Mouse (Mus musculus): ENCODE data around the gene Nckap5. TPM values are rescaled to one million over a fixed set of nuclear protein-coding genes. Genes with fewer than 3 reads are reported as not detected.
A peak's percentile ranks its signal among the peaks of the same experiment; 100 is the strongest.
"Not testable (repeated sequence)": the region's sequence is repeated elsewhere in the genome, so short reads cannot be mapped to it uniquely, and the experiment has no call there.

Gene Nckap5
- 10 to 100 TPM; 14.8 to 19.8 TPM for total RNA-seq (2021)
- long read RNA-seq, experiment 1, partial matches to known transcripts, result 2 of 58 reads
- long read RNA-seq, experiment 1, other reads (novel, unspliced or antisense), result 56 of 58 reads
- long read RNA-seq, experiment 2, full-length matches to known transcripts, result 1 of 159 reads
- long read RNA-seq, experiment 2, partial matches to known transcripts, result 1 of 159 reads
- long read RNA-seq, experiment 2, other reads (novel, unspliced or antisense), result 157 of 159 reads

- peak; percentile 70 to 84 for DNase-seq (ENCODE audit: low spot score in 2 of 2)
These were observed at the start of gene Nckap5 for GRCm38 (mm10) chr1:126830031-126830927. Gene Nckap5 (minus strand): TSS chr1:126830799.

DNA sequence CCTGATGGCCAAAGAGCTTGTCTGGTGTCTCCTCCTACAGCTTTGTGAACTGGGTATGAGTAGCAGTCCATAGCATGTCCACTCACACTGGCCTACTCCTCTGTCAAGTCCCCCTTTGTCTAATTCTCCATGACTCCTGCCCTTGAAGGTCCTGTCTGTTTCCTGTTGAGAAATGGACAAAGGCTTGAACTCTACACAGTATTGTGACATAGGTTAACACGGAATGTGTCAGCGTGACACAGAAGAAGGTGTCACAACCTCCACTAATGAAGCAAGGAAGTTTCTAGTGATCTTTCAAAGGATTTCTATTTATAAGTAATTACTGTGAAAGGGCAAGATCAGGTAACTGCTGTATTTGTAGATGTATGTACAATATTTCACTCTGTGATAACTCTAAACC lies 46.9 kb upstream of the Nckap5 start:
- no peak for DNase-seq (ENCODE audit: low spot score in 2 of 2)

GRCm38 (mm10) chr1:126868372-126868771 lies 37.8 kb upstream of the Nckap5 start:
- DNase-seq (ENCODE audit: low spot score in 2 of 2), result no peak

DNA sequence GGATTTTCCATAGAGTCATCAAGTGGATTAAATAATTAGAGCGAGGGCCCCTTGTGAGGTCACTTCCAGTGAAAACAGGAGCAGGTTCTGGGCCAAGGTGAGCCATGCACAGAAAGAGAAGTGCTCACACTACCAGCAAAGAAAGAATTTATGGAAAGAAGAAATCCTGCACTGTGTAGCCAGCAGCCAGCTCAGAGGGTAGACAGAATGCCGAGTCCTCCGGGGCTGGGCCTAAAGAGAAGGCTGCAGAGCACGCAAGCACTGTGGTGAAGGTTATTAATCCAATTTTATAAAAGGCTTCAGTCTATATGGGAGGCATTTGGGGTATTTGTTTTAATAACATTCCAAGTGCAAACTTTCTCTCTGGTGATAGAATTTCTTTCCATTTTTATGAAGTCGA lies 37.3 kb upstream of the Nckap5 start:
- no peak for DNase-seq (ENCODE audit: low spot score in 2 of 2)

- DNase-seq (ENCODE audit: low spot score in 2 of 2), result peak; percentile 39 to 75
These were observed 35.0 kb upstream of the Nckap5 start for GRCm38 (mm10) chr1:126865591-126866086.

GRCm38 (mm10) chr1:126861816-126862215 lies 31.2 kb upstream of the Nckap5 start:
- no peak for DNase-seq (ENCODE audit: low spot score in 2 of 2)

- DNase-seq (ENCODE audit: low spot score in 2 of 2), result no peak
These were observed 29.9 kb upstream of the Nckap5 start for GRCm38 (mm10) chr1:126860537-126860936.

DNA sequence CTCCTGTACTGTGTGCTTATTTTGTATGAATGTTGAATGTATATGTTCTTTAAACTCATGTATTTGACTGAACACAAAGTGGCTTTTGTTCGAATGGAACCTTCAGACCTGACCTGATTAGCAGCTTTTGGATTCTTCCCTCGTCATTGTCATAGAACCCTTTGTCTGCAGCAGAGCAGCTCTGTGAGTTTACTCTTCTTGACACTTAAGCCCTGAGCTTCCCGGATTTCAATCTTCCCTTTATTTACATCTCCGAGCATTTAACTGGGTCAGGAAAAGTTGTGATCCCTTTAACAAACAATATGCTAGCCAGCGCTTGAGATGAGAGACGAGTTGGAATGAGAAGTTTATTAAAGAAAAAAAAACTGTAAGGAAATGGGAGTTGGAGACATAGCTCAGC lies 18.9 kb upstream of the Nckap5 start:
- DNase-seq (ENCODE audit: low spot score in 2 of 2), result no peak

GRCm38 (mm10) chr1:126846317-126846716 lies 15.7 kb upstream of the Nckap5 start:
- DNase-seq (ENCODE audit: low spot score in 2 of 2), result no peak

DNA sequence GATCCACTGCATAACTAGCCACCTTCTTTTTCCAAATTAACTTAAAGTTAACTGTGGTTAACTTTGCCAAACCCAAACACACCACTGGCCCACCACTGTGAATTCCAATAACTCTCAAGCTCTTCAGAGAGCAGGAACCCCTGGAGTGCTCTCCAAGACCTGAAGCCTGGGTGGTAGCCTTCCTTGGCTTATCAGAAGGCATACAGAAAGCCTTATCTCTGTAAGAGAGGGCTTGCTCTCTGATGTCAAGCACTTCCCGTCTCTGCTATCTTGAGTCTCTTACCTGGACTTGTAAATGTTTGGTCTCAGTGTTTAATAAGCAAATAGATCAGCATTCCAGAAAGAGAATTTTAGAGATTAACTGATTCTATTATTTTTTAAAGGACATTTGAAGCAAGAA lies 2.3 kb upstream of the Nckap5 start:
- no peak for DNase-seq (ENCODE audit: low spot score in 2 of 2)

- DNase-seq (ENCODE audit: low spot score in 2 of 2), result no peak
These were observed 1.6 kb downstream of the Nckap5 start for GRCm38 (mm10) chr1:126829031-126829430.

DNA sequence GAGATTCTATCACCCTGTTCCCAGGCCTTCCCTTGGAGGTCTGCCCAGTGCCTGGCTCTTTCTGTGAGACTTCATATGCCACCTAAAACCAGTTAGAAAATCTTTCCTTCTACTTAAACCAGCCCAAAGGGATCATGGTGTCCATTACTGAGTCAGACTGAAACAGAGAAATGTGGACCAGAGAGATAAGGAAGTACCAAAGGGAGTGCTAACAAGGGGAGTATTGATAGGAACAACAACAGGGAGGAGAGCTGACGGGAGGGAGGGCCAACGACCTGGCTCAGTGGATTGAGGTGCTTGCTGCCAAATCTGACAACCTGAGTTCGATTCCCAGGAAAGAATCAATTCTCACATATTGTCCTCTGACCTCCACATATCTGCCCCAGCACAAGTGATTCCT lies 5.8 kb downstream of the Nckap5 start:
- DNase-seq (ENCODE audit: low spot score in 2 of 2), result no peak

DNA sequence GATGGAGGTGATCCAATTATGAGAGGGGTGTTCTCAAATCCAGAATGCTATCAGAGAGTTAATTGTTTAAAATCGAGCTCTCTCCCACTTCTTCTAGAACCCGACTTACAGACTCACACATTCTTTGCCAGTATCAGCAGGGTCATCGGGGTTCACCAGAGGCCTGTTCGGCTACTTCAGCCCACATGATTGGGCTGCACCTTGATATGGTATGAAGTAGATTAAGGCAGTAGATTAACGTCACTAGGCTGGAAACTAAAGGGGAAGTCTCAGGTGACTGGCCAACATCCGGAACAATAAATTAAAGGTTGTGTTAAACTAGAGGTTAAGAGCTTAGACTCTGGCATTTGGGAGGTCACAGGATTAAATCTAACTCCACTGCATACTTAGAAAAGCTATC lies 8.4 kb downstream of the Nckap5 start:
- DNase-seq (ENCODE audit: low spot score in 2 of 2), result no peak

DNA sequence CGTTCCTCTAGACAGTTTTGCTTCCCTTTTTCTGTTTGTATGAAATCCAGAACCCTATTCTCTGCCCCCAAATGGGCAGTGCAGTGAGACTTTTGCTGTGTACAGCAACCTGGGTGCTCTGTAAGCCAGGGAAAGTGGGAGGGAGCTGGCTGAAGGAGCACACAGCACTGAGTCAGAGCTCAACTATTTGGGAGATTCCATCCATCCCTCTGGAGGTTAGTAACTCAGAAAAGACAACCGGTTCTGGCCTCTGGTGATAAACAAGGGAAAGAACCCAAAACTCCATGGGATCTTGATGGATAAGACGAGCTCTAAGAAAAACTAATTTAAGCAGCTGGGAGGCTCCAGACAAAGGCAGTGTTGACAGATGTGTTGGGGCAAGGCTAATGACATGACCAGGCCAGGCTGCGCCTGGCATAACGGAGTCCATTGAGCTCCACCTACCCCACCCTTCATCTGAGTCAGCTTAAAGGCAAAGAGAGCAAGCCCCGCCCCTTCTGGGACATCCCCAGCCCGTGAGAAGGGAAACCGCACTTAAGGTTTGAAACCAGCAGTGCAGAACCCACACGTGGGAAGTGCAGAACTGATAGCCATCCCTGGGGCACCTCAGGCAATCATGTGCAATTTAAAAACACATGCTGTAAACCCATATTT lies 13.1 kb downstream of the Nckap5 start:
- DNase-seq (ENCODE audit: low spot score in 2 of 2), result no peak

GRCm38 (mm10) chr1:126806994-126807611 lies 23.5 kb downstream of the Nckap5 start:
- DNase-seq (ENCODE audit: low spot score in 2 of 2), result no peak

DNA sequence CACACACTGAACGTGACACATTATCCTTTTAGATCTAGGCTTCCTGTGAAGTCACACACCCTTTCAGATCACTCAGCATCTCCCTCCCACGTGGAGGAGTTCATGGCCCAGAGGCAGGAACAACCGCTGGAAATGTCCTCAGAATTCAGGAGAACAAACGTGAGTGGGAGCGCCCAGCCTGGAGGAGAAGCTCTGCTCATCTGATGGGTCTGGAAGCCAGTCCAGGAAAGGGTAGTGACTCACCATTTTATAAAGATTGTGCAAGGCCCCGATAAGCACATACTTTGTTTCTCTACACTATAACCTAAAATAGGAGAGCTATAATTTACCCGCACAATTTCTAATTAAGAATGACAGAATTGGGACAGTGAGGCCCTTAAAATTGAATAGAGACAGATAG lies 24.1 kb downstream of the Nckap5 start:
- no peak for DNase-seq (ENCODE audit: low spot score in 2 of 2)

GRCm38 (mm10) chr1:126802405-126802804 lies 28.2 kb downstream of the Nckap5 start:
- no peak for DNase-seq (ENCODE audit: low spot score in 2 of 2)

- DNase-seq (ENCODE audit: low spot score in 2 of 2), result no peak
These were observed 28.9 kb downstream of the Nckap5 start for GRCm38 (mm10) chr1:126801706-126802105.

GRCm38 (mm10) chr1:126799379-126799798 lies 31.2 kb downstream of the Nckap5 start:
- no peak for DNase-seq (ENCODE audit: low spot score in 2 of 2)

DNA sequence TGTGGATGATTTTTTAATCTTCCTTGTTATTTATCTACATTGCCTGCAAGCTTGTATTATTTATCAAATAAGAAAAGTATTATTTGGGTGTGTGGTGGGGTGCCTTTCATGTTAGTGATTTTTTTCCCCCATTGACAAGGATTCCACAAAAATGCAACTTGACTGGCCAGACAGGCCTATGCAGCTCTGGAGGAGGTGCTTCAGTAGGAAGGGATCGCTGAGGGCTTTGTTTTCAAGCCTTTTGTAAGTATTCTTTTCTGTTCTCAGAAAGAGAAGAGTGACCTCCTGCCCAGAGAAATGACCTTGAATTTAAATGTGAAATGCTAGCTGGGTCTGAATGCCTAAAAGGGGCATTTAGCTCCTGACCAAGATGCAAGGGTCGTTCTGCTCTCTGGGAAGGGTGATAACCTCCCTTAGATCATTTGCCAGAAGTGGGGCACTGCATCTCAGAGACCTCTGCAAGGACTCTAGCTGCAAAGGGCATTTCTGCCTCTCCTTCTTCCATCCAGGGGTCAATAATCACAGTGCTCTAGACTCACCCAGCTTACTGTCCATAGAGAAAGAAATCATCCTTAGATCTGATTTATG lies 50.2 kb downstream of the Nckap5 start:
- not testable (repeated sequence) for DNase-seq (ENCODE audit: low spot score in 2 of 2)

GRCm38 (mm10) chr1:126773947-126774346 lies 56.7 kb downstream of the Nckap5 start:
- not testable (repeated sequence) for DNase-seq (ENCODE audit: low spot score in 2 of 2)

Measured in layer of hippocampus, postnatal 14 days (tissue).